Mouse (Mus musculus) kidney, adult 2 months (tissue): ENCODE results near the gene Dcaf8.

Experiments
- CTCF ChIP-seq: fragments of 200-500 bp; conservative IDR thresholded peaks from 2 replicates; pipeline ENCODE4 v1.5.1; 2011; ENCODE audit warnings: low read depth, mild to moderate bottlenecking, control low read depth, low read length, moderate library complexity, mixed read lengths; ENCODE audit not compliant: insufficient read depth, insufficient read length
- POLR2A ChIP-seq: fragments of 200-500 bp; IDR thresholded peaks from one replicate; pipeline ENCODE4 v1.6.1; 2011; ENCODE audit warnings: low read depth, low read length, control low read depth

DNA sequence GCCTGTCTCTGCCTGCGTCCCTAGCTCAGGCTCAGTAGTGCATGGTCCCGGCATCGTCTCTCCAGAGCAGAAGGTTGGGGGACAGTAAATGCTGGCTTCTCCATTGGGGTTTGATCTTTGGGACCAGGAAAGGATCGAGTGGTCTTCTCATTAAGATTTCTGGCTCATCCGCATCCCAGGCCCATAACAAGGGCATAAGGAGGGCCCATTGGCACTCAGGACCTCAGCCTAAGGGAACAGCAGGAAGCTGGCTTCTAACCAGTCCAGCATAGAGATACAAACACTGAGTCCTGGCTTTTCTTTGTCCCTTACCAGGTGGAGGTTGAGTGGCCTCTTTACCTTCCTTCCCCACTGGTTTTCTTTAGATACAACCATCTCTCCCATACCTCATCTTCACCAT lies 50.0 kb downstream of the Dcaf8 start:
- TF ChIP-seq CTCF (no peak), POLR2A (no peak)
